Mouse (Mus musculus): ENCODE measurements around the gene Cd34. TPM values are rescaled to one million over a fixed set of nuclear protein-coding genes. Genes with fewer than 3 reads are reported as not detected.

Gene Cd34
- polyA plus RNA-seq, 2 experiments, result 7.7 to 10.6 TPM

- Histone ChIP-seq H3K9ac (replicated peaks) (no peak overlapping the region), H3K4me3 (ENCODE audit: insufficient read depth in 1 of 2, low read depth in 2 of 2, low read length in 2 of 2) (no peak overlapping the region), H3K27ac (no peak overlapping the region), H3K4me2 (ENCODE audit: low read depth) (no peak overlapping the region), H3K27me3 (ENCODE audit: control insufficient read depth, insufficient read depth, low read length) (no peaks in the 10 kb centered on the region), H3K9me3 (ENCODE audit: control insufficient read depth, low read length) (no peaks in the 10 kb centered on the region), H3K36me3 (replicated peaks; ENCODE audit: control insufficient read depth, insufficient read depth, low read depth) (no peaks in the 10 kb centered on the region), H3K4me1 (replicated peaks; ENCODE audit: control insufficient read depth in 2 of 2, insufficient read depth in 2 of 2, low read length in 1 of 2) (peaks cover 5 to 11% of the 10 kb centered on the region in 2 experiments)
- DNase-seq (ENCODE audit: low read depth in 3 of 3, low spot score in 3 of 3) (no peak), ATAC-seq (ENCODE audit: insufficient read depth) (no peak)
- TF ChIP-seq EP300 (IDR thresholded peaks at IDR 0.05; ENCODE audit: low read depth), result no peak
- no peak for TF ChIP-seq CTCF (IDR thresholded peaks at IDR 0.05; ENCODE audit: low read depth)
- 71% methylated on average over 2 of the region's 2 CpGs for WGBS (ENCODE audit: insufficient replicate concordance)
Measured at GRCm38 (mm10) chr1:194990976-194991375, 52.4 kb downstream of the Cd34 start.

GRCm38 (mm10) chr1:194991654-194992053, 53.0 kb downstream of the Cd34 start:
- H3K9ac ChIP-seq (replicated peaks), result no peak overlapping the region
- no peak overlapping the region for H3K27ac ChIP-seq
- ATAC-seq (ENCODE audit: insufficient read depth), result no peak
- no peak overlapping the region for H3K4me2 ChIP-seq (ENCODE audit: low read depth)
- no peak overlapping the region for H3K4me3 ChIP-seq (ENCODE audit: insufficient read depth in 1 of 2, low read depth in 2 of 2, low read length in 2 of 2)
- H3K4me1 ChIP-seq (replicated peaks; ENCODE audit: control insufficient read depth in 2 of 2, insufficient read depth in 2 of 2, low read length in 1 of 2), result peaks cover 3 to 10% of the 10 kb centered on the region in 2 experiments; a peak in 3 of 4 replicates
- TF ChIP-seq CTCF (IDR thresholded peaks at IDR 0.05; ENCODE audit: low read depth) (no peak), EP300 (IDR thresholded peaks at IDR 0.05; ENCODE audit: low read depth) (no peak)
- DNase-seq (ENCODE audit: low read depth in 3 of 3, low spot score in 3 of 3), result no peak
- no peaks in the 10 kb centered on the region for H3K36me3 ChIP-seq (replicated peaks; ENCODE audit: control insufficient read depth, insufficient read depth, low read depth)
- 34% methylated on average over 2 of the region's 2 CpGs for WGBS (ENCODE audit: insufficient replicate concordance)
- H3K9me3 ChIP-seq (ENCODE audit: control insufficient read depth, low read length), result no peaks in the 10 kb centered on the region
- H3K27me3 ChIP-seq (ENCODE audit: control insufficient read depth, insufficient read depth, low read length), result no peaks in the 10 kb centered on the region

GRCm38 (mm10) chr1:194992589-194993317, 54.1 kb downstream of the Cd34 start:
- no peak overlapping the region for H3K27ac ChIP-seq
- no peak for ATAC-seq (ENCODE audit: insufficient read depth)
- no peak overlapping the region for H3K4me3 ChIP-seq (ENCODE audit: insufficient read depth in 1 of 2, low read depth in 2 of 2, low read length in 2 of 2)
- no peaks in the 10 kb centered on the region for H3K27me3 ChIP-seq (ENCODE audit: control insufficient read depth, insufficient read depth, low read length)
- peaks cover 3 to 10% of the 10 kb centered on the region in 2 experiments; a peak in 3 of 4 replicates for H3K4me1 ChIP-seq (replicated peaks; ENCODE audit: control insufficient read depth in 2 of 2, insufficient read depth in 2 of 2, low read length in 1 of 2)
- H3K9ac ChIP-seq (replicated peaks), result no peak overlapping the region; the same call in 1 of the 2 replicates
- 50% methylated on average over 5 of the region's 5 CpGs for WGBS (ENCODE audit: insufficient replicate concordance)
- H3K4me2 ChIP-seq (ENCODE audit: low read depth), result no peak overlapping the region
- TF ChIP-seq CTCF (IDR thresholded peaks at IDR 0.05; ENCODE audit: low read depth) (no peak), EP300 (IDR thresholded peaks at IDR 0.05; ENCODE audit: low read depth) (no peak)
- H3K9me3 ChIP-seq (ENCODE audit: control insufficient read depth, low read length), result no peaks in the 10 kb centered on the region
- no peaks in the 10 kb centered on the region for H3K36me3 ChIP-seq (replicated peaks; ENCODE audit: control insufficient read depth, insufficient read depth, low read depth)
- DNase-seq (ENCODE audit: low read depth in 3 of 3, low spot score in 3 of 3), result no peak

DNA sequence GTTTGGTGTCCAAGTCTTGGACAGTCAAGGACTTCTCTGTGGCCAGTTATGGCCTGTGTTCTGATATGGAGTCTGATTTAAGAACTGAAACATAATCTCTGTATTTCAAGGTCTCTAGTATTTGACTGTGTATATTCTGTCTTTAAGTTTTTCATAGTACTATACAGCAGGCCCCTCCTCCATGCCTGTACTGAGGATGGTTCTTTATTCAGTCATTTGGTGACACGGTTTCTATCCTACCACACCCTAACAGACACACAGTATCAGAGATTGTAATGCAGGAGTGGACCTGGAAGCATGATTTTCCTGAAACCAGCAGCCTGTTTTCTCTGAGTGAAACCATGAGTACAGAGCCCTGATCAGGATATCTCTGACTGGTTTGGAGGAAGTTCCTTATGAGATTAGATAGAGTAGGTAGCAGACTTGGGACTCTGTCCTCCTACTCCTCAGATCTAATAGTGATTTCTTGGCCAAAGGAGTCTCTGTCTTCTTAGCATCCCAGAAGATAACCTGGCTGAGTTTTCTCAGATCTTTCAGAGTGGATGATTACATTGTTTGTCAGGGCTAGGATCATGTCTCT, 54.9 kb downstream of the Cd34 start:
- Histone ChIP-seq H3K27ac (no peak overlapping the region), H3K4me3 (ENCODE audit: insufficient read depth in 1 of 2, low read depth in 2 of 2, low read length in 2 of 2) (no peak overlapping the region), H3K9ac (replicated peaks) (no peak overlapping the region), H3K4me1 (replicated peaks; ENCODE audit: control insufficient read depth in 2 of 2, insufficient read depth in 2 of 2, low read length in 1 of 2) (peaks cover 3 to 10% of the 10 kb centered on the region in 2 experiments; a peak in 3 of 4 replicates), H3K4me2 (ENCODE audit: low read depth) (no peak overlapping the region), H3K27me3 (ENCODE audit: control insufficient read depth, insufficient read depth, low read length) (no peaks in the 10 kb centered on the region), H3K36me3 (replicated peaks; ENCODE audit: control insufficient read depth, insufficient read depth, low read depth) (no peaks in the 10 kb centered on the region), H3K9me3 (ENCODE audit: control insufficient read depth, low read length) (no peaks in the 10 kb centered on the region)
- DNase-seq (ENCODE audit: low read depth in 3 of 3, low spot score in 3 of 3), result no peak
- 17% methylated on average over 1 of the region's 1 CpGs for WGBS (ENCODE audit: insufficient replicate concordance)
- no peak for TF ChIP-seq CTCF (IDR thresholded peaks at IDR 0.05; ENCODE audit: low read depth)
- no peak for TF ChIP-seq EP300 (IDR thresholded peaks at IDR 0.05; ENCODE audit: low read depth)
- ATAC-seq (ENCODE audit: insufficient read depth), result no peak

- H3K4me1 ChIP-seq (replicated peaks; ENCODE audit: control insufficient read depth in 2 of 2, insufficient read depth in 2 of 2, low read length in 1 of 2), result peaks cover 3 to 10% of the 10 kb centered on the region in 2 experiments; a peak in 3 of 4 replicates
- DNase-seq (ENCODE audit: low read depth in 3 of 3, low spot score in 3 of 3) (no peak), ATAC-seq (ENCODE audit: insufficient read depth) (no peak)
- no peak overlapping the region for H3K9ac ChIP-seq (replicated peaks)
- TF ChIP-seq CTCF (IDR thresholded peaks at IDR 0.05; ENCODE audit: low read depth) (no peak), EP300 (IDR thresholded peaks at IDR 0.05; ENCODE audit: low read depth) (no peak)
- H3K4me3 ChIP-seq (ENCODE audit: insufficient read depth in 1 of 2, low read depth in 2 of 2, low read length in 2 of 2), result no peak overlapping the region
- H3K27ac ChIP-seq, result no peak overlapping the region
- no peaks in the 10 kb centered on the region for H3K36me3 ChIP-seq (replicated peaks; ENCODE audit: control insufficient read depth, insufficient read depth, low read depth)
- no peaks in the 10 kb centered on the region for H3K9me3 ChIP-seq (ENCODE audit: control insufficient read depth, low read length)
- no peaks in the 10 kb centered on the region for H3K27me3 ChIP-seq (ENCODE audit: control insufficient read depth, insufficient read depth, low read length)
- H3K4me2 ChIP-seq (ENCODE audit: low read depth), result no peak overlapping the region
- 43% methylated on average over 5 of the region's 5 CpGs for WGBS (ENCODE audit: insufficient replicate concordance)
Measured at GRCm38 (mm10) chr1:194994262-194994661, 55.6 kb downstream of the Cd34 start.
